Mouse (Mus musculus): ENCODE results near the gene Samd8. TPM values are rescaled to one million over a fixed set of nuclear protein-coding genes. Genes with fewer than 3 reads are reported as not detected.
A peak's percentile ranks its signal among the peaks of the same experiment; 100 is the strongest.

Gene Samd8
- 8.2 and 9.2 TPM in 2 replicates for polyA plus RNA-seq (2015; fragmentation: Nextera tagmentation; extraction: Ambion mirVana)

DNA sequence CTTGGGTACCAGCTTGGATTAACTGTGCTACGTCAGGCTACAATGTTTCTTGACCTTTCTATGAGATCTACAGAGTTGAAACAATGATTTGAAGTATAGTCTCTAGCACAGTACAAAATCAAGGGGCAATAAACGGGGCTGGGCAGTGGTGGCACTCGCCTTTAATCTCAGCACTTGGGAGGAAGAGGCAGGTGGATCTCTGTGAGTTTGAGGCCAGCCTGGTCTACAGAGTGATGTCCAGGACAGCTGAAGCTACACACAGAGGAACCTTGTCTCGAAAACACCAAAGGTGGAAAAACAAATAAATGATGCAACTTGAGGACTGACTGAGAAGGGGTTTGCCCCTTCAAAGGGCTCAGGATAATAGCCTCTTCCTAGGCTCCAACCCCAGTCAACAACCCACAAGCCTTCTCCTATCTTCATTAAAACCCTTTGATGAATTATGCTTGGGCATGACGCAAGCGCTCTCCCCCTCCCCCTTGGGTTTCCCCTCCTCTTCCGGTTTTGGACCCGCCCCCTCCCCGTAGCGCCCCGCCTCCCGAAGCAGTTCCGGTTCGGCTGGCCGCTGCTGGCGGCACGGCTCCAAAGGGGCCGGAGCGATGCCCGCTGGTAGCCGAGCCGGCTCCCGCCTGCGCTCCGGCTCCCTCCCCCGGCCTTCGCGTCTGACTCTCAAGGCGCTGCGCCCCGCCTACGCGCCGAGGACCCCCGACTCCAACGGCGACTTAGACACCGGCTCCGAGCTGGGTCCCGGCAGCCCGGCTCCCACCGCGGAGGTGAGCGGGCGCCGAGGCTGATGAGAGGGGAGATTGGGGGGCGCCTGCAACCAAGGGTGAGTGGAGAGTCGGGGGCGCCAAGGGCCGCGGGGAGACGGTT lies at the start of gene Samd8:
Gene Samd8, plus strand, starts transcription at position 524 of the 873 bp plus-strand sequence.
- H3K9me3 ChIP-seq = no peaks in the 10 kb centered on the region
- 7% methylated on average over 52 of the region's 52 CpGs for WGBS
- H3K27ac ChIP-seq (replicated peaks) = peak within 1 kb of the TSS; percentile 90
- peak; percentile 77 for ATAC-seq (ENCODE audit: extremely low read depth, insufficient number of reproducible peaks, low FRiP score, low TSS enrichment)
- peak within 1 kb of the TSS; percentile 98 for H3K4me3 ChIP-seq
- no peaks in the 10 kb centered on the region for H3K27me3 ChIP-seq (replicated peaks)
- H3K4me2 ChIP-seq = peak within 1 kb of the TSS; percentile 80
- peak within 1 kb of the TSS; percentile 97 for H3K9ac ChIP-seq
- no peaks in the 10 kb centered on the region for H3K36me3 ChIP-seq
- peaks cover 18% of the 10 kb centered on the region for H3K4me1 ChIP-seq

DNA sequence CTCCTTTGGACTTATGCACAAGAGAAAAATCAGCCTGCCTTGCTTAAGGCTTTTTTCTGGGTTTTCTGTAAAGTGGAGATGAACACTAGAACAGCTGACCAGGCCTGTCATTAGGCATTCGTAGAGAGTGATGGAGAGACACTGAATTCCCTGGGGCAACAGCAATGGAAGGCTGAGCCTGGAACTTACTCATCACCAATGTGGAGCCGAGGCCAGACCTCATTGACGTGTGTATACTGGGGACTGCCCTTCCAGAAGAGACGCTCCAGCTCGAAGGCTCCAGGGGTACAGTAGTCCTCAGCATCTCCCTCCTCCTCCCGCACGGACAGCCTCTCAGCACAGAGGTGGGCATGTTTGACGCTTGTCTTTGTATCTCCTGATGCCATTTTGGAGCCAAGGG lies 47.6 kb upstream of the Samd8 start:
- H3K9me3 ChIP-seq = no peaks in the 10 kb centered on the region
- WGBS = 72% methylated on average over 8 of the region's 8 CpGs
- H3K4me1 ChIP-seq = peaks cover 38% of the 10 kb centered on the region
- H3K27ac ChIP-seq (replicated peaks) = peak overlapping the region; percentile 51
- H3K9ac ChIP-seq = no peak overlapping the region
- ATAC-seq (ENCODE audit: extremely low read depth, insufficient number of reproducible peaks, low FRiP score, low TSS enrichment) = no peak
- peak overlapping the region; percentile 28 for H3K4me2 ChIP-seq
- no peaks in the 10 kb centered on the region for H3K36me3 ChIP-seq
- no peaks in the 10 kb centered on the region; the same call in 1 of the 2 replicates for H3K27me3 ChIP-seq (replicated peaks)
- no peak overlapping the region for H3K4me3 ChIP-seq

DNA sequence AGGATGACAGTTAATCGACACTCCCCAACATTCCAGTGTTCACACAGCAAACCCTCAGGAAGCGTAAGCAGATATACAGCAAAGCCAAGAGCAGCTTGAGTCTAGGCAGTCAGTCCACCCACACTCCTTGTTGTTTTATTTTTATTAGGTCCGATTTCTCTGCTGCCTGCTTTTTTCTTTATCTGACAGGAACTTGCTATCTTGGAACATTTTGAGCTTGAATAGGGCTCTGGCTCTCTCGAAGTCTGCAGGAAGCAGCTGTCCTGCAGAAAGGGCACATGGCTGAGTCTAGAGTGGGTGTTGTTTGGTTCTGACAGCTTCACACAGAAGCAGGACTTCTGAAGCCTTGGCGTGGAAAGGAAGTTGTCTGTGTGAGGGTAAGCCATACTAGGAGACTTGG lies 47.1 kb upstream of the Samd8 start:
- Histone ChIP-seq H3K27me3 (replicated peaks) (no peaks in the 10 kb centered on the region; the same call in 1 of the 2 replicates), H3K9ac (no peak overlapping the region), H3K4me2 (peak overlapping the region; percentile 28; the same call in 1 of the 2 replicates), H3K4me3 (no peak overlapping the region), H3K4me1 (peaks cover 38% of the 10 kb centered on the region), H3K27ac (replicated peaks) (peak overlapping the region; percentile 51), H3K9me3 (no peaks in the 10 kb centered on the region), H3K36me3 (no peaks in the 10 kb centered on the region)
- 17% methylated on average over 5 of the region's 5 CpGs for WGBS
- ATAC-seq (ENCODE audit: extremely low read depth, insufficient number of reproducible peaks, low FRiP score, low TSS enrichment) = no peak

DNA sequence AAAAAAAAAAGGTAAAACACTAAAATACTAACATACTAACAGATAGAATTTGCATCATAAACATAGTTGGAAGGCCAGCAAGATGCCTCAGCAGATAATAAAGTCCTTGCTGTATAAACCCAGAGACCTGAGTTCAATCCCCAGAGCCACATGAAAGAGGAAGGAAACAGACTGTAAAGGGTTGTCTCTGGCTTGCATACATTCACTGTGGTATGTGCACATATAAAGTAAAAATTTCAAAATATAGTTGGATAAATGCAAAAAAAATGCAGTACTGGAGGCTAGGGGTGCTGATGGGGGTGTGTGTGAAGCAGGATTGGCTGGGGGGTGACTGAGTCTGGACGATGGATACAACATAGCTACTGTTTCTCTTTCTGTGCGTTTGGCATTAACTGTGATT lies 44.9 kb upstream of the Samd8 start:
- H3K36me3 ChIP-seq = no peaks in the 10 kb centered on the region
- no peak overlapping the region for H3K9ac ChIP-seq
- H3K4me1 ChIP-seq = peaks cover 50% of the 10 kb centered on the region
- no peak overlapping the region for H3K27ac ChIP-seq (replicated peaks)
- H3K4me3 ChIP-seq = no peak overlapping the region
- WGBS = 67% methylated on average over 2 of the region's 2 CpGs
- no peaks in the 10 kb centered on the region for H3K9me3 ChIP-seq
- ATAC-seq (ENCODE audit: extremely low read depth, insufficient number of reproducible peaks, low FRiP score, low TSS enrichment) = no peak
- H3K4me2 ChIP-seq = no peak overlapping the region
- no peaks in the 10 kb centered on the region; the same call in 1 of the 2 replicates for H3K27me3 ChIP-seq (replicated peaks)

DNA sequence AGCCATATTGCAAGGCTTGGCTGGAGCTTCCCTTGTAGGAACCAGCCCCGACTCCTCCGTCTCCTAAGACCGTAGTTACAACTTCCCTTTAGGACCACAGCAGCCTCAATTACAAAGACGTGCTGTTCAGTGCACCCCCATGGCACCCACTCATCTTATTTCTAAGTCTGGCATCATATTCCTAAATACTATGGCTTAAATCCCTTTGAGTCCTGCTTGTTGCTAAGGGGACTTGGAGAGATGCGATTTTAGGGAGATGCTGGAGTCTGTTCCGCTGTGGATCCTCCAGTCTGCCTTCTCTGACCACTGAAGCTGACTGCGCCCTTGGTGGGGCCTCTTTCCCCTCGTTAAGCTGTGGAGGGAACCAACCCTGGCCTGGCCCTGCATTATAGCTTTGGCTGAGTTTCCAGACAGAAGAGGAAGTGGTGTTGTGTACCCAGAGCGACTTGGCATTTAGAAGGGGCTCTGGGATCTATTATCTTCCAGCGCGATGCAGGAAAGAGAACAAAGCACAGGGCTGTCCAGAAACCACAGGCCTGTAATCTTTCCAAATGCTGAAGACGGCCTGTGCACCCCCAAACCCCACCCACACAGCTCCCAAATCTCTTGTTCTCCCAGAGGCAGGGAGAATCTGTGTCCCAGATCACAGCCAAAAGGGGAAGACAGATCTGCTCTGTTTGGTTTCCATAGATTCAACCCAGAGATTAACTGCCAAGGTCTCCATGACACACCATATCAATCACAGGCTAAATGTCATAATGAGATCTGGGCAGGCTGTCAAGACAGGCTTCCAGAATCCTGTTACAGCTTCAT lies 43.4 kb upstream of the Samd8 start:
- peak; percentile 32; the same call in 1 of the 2 replicates for ATAC-seq (ENCODE audit: extremely low read depth, insufficient number of reproducible peaks, low FRiP score, low TSS enrichment)
- Histone ChIP-seq H3K4me2 (no peak overlapping the region), H3K9me3 (no peaks in the 10 kb centered on the region), H3K9ac (no peak overlapping the region), H3K36me3 (no peaks in the 10 kb centered on the region), H3K27ac (replicated peaks) (peak overlapping the region; percentile 72), H3K27me3 (replicated peaks) (no peaks in the 10 kb centered on the region), H3K4me1 (peaks cover 56% of the 10 kb centered on the region), H3K4me3 (no peak overlapping the region)
- 44% methylated on average over 12 of the region's 12 CpGs for WGBS

DNA sequence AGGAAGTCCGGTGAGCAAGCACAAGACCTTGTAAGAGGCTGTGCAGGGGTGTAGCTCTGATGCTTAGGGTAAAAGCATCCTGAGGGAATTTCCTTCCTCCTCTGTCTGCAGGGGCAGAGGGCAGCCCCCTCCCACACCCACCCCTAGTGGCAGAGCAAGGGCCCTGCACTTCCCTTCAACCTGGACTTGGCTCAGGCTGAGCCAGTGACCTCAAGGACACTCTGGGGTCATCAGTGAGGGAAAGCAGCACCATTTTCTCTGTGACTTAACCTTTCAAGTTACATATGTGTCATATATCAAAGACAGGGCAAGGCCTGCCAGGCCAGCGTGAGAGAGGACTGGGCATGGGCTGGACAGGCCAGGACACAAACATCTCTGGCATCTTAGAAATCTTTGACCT lies 40.8 kb upstream of the Samd8 start:
- peak overlapping the region; percentile 24; the same call in 1 of the 2 replicates for H3K27ac ChIP-seq (replicated peaks)

DNA sequence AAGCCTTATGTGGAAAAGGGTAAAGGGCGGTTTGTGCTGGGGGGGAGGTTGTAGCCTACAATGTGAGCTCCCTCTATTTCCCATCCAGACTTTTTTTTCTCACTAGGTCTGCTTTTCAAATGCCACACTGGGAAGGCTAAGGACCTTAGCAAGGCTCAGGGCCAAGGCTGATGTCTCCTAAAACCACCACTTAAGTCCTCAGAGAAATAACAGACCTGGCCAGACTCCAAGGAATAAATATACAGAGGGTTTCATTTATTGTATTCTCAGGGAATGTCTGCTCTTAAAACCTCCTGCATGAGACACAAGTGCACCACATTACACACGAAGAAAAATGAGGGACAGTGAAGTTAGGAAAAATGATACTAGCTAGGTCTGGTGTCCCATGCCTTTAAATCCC lies 39.1 kb upstream of the Samd8 start:
- H3K4me1 ChIP-seq = peaks cover 32% of the 10 kb centered on the region
- H3K9me3 ChIP-seq = no peaks in the 10 kb centered on the region
- H3K4me2 ChIP-seq = no peak overlapping the region
- H3K27ac ChIP-seq (replicated peaks) = no peak overlapping the region
- ATAC-seq (ENCODE audit: extremely low read depth, insufficient number of reproducible peaks, low FRiP score, low TSS enrichment) = no peak
- peaks cover 5% of the 10 kb centered on the region; the same call in 1 of the 2 replicates for H3K27me3 ChIP-seq (replicated peaks)
- no peak overlapping the region for H3K9ac ChIP-seq
- H3K36me3 ChIP-seq = no peaks in the 10 kb centered on the region
- H3K4me3 ChIP-seq = no peak overlapping the region
- 78% methylated on average over 2 of the region's 2 CpGs for WGBS

More for the DNA sequence above, 40.8 kb upstream of the Samd8 start:
- Histone ChIP-seq H3K9ac (no peak overlapping the region), H3K4me3 (no peak overlapping the region), H3K4me1 (peaks cover 36% of the 10 kb centered on the region), H3K27me3 (replicated peaks) (peaks cover 5% of the 10 kb centered on the region; the same call in 1 of the 2 replicates), H3K4me2 (no peak overlapping the region), H3K36me3 (no peaks in the 10 kb centered on the region), H3K9me3 (no peaks in the 10 kb centered on the region)
- 48% methylated on average over 2 of the region's 2 CpGs for WGBS
- ATAC-seq (ENCODE audit: extremely low read depth, insufficient number of reproducible peaks, low FRiP score, low TSS enrichment) = no peak

DNA sequence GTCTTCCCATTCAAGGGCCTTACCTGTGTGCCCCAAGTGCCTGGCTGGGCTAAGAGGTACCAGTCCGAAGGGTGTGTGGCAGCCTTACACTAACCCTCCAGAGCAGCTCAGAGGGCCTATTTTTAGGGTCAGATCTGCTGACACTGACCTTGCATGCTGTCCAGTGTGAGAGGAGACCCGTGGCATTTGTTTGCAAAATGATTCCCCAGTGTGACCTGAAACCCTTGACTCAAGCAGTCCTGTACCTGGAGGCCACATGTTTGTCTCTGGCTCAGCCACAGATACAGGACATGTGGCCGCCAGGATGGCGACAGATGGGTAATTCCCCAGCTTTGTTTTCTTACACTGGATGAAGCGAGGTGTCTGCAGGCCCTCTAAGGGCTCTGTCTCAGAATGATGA lies 35.8 kb upstream of the Samd8 start, which contains the start of gene Dupd1:
Gene Dupd1, minus strand, starts transcription at position 91 of the 400 bp plus-strand sequence.
- ATAC-seq (ENCODE audit: extremely low read depth, insufficient number of reproducible peaks, low FRiP score, low TSS enrichment) = no peak
- H3K4me3 ChIP-seq = no peak within 1 kb of the TSS
- no peak within 1 kb of the TSS for H3K4me2 ChIP-seq
- peaks cover 16% of the 10 kb centered on the region for H3K4me1 ChIP-seq
- peaks cover 5% of the 10 kb centered on the region; the same call in 1 of the 2 replicates for H3K27me3 ChIP-seq (replicated peaks)
- no peaks in the 10 kb centered on the region for H3K36me3 ChIP-seq
- no peaks in the 10 kb centered on the region for H3K9me3 ChIP-seq
- WGBS = 53% methylated on average over 5 of the region's 5 CpGs
- no peak within 1 kb of the TSS for H3K9ac ChIP-seq
- no peak within 1 kb of the TSS for H3K27ac ChIP-seq (replicated peaks)

DNA sequence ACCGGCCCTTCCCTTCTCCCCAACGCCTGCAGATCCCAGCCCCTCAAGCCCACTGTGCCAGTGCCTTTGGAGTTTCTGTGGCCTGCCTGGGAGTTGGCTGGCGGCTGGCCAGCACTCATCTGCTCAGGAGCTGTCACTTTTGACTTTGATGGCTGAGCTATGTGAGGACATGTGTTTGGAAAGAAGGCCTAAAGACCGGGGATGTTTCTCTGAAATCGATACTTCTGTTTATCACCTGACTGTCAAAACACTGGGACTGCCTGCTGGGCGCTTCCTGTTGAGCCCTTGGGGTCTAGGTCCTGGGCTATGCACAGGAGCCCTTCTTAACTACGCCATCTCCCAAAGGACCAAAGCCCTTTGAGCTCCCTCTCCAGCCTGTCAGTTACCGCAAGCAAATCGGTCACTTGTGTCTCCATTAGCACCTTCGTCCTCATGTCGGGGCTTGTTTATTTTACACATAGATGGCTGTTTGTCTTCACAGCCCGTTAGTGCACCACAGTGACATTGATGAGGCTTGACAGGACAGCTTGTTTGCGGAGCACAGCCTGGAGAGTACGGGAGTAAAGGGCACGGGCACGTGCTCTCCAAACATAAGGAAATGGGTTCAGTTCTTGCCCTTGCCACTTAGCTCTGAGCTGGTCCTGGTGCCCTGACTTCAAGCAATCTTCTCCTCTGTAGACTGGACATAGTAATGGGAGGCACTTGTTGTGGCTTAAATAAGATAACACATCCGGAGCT lies 30.5 kb upstream of the Samd8 start:
- no peak for ATAC-seq (ENCODE audit: extremely low read depth, insufficient number of reproducible peaks, low FRiP score, low TSS enrichment)
- Histone ChIP-seq H3K4me3 (no peak overlapping the region), H3K4me1 (peaks cover 22% of the 10 kb centered on the region), H3K36me3 (no peaks in the 10 kb centered on the region), H3K27me3 (replicated peaks) (no peaks in the 10 kb centered on the region), H3K9me3 (peaks cover 6% of the 10 kb centered on the region; the same call in 1 of the 2 replicates), H3K9ac (peak overlapping the region; percentile 45; the same call in 1 of the 2 replicates), H3K4me2 (peak overlapping the region; percentile 48), H3K27ac (replicated peaks) (peak overlapping the region; percentile 69)
- WGBS = 12% methylated on average over 17 of the region's 17 CpGs

DNA sequence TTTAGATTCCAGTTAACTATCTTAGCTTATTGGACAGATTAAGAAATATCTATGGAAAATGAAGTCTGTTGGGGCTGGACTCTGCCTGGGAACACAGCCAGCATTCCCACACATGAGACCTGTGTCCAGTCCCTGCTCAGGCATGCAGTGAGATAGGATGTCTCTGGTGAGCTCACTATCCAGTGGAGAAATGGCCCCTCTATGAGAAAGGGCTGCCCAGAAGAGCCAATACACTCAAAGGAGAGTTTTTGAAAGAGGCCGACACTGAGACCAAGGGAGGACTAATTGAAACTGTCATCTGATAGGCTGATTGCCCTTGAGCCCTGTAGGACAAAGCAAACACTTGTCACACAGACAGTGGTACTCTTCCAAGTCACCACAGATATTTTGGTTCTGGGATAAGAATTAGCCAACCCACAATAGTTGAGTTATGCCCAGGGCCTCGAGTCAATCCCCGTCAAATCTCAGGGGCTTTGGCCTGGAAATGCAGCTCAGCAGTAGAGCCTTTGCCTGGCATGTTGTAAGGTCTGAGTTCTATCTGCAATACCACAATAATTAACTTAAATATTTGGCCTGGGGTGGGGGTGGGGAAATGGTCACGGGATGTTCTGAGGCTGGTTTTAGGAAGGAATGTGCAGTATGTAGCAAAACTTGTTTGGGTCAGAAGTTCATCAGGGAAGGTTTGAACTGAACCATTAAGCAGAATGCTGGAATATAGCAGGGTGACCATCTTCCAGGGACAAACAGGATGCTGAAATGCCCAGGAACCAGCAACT lies 29.7 kb upstream of the Samd8 start:
- H3K4me1 ChIP-seq = peaks cover 29% of the 10 kb centered on the region
- peaks cover 6% of the 10 kb centered on the region; the same call in 1 of the 2 replicates for H3K9me3 ChIP-seq
- H3K27me3 ChIP-seq (replicated peaks) = no peaks in the 10 kb centered on the region
- H3K9ac ChIP-seq = no peak overlapping the region
- no peaks in the 10 kb centered on the region for H3K36me3 ChIP-seq
- WGBS = 45% methylated on average over 4 of the region's 4 CpGs
- H3K4me3 ChIP-seq = no peak overlapping the region
- peak overlapping the region; percentile 48; the same call in 1 of the 2 replicates for H3K4me2 ChIP-seq
- peak overlapping the region; percentile 69 for H3K27ac ChIP-seq (replicated peaks)
- no peak for ATAC-seq (ENCODE audit: extremely low read depth, insufficient number of reproducible peaks, low FRiP score, low TSS enrichment)

Measured in heart, embryonic 13.5 days (tissue).